Mouse (Mus musculus): Measurements from ENCODE around the gene Tsg101.

- TF ChIP-seq CTCF (IDR thresholded peaks at IDR 0.05; ENCODE audit: insufficient read depth, low read length) (no peak), POLR2A (IDR thresholded peaks at IDR 0.05; ENCODE audit: borderline replicate concordance, extremely low read depth, low read depth, low read length) (no peak)
Observed at GRCm38 (mm10) chr7:46876841-46877240, 42.9 kb downstream of the Tsg101 start.
